Mouse (Mus musculus): ENCODE results near the gene Rtl4.

The Rtl4 gene

DNA sequence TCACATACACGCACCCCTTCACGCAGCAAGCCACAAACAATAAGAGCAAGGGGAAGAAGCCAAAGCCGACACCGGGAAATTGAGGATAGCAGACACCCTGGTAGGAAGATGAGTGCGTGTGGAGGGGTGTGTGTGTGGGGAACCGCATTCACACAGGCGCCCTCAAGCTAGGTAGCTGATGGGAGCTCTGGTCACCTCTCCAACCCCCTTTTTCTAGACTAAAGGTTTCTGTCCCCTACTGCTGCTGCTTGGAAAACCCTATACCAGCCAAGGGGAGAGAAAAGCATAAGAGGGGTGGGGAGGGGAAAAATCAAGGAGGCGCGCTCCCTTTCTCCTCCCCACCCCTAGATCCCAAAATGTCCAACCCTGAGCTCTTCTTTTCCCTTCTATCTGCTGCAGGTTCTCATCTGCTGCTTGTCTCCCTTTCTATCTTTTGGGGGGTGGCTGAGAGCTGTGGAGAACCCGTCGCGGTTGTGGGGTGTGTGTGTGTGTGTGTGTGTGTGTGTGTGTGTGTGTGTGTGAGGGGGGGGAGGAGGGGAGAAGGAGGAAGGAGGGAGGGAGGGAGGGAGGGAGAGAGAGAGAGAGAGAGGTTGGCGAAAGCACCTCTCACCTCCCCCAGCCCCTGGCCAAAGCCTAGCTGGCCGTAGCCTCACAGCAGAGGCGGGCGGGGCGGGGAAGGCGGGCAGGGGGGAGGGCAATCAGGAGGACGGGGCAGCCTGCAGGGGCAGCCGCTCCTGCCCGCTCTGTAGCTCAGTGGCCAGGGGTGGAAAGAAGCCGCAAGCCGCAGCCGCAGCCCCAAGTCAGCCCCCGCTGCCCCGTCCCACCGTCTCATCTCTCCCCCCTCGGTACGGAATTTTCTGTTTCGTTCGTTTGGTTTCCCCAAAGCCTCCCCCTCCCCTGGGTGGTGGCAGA, at the start of gene Rtl4:
Rtl4 (plus strand) TSS at position 701 of the 912 bp plus-strand sequence.
- DNase-seq (ENCODE audit: inconsistent age in 2 of 2, low spot score in 1 of 2) = peak in 1 of 2 experiments; percentile 22

DNA sequence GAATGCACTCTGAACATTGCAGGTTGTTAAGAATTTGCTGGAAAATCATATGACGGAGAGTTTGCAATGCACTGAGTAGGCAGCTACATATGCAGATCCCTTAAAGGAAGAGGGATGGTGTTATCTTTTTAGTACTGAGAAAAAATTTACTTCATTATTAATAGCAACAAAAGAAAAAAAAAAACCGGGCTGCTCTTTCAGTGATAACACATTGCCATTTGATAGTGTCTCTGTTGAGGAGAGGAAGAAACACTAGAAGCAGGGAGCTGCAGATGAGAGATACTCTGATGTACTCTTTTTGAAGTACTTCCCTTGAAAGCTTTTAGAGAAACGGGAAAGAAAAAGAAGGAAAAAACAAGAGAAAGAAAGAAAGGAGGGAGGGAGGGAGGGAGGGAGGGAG, 44.0 kb upstream of the Rtl4 start:
- no peak for DNase-seq (ENCODE audit: inconsistent age in 2 of 2, low spot score in 1 of 2)

DNA sequence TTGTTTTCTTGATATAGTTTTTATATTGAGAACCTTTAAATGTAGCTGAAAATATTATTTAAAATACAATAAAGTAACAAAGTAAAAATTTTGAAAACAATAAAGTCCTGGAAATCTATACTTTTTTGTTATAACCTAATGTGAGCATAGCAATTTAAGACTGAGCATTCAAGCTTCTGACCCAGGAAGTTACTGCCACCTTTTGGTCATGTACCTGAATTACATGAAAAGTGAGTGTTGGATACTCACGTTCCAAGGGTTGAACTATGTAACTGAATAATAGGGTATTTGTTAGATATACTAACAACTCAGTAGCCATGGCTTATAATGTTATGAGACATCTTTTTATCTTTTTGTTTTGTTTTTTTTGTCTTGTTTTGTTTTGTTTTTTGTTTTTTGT, 43.3 kb upstream of the Rtl4 start:
- peak in 1 of 2 experiments; percentile 35 for DNase-seq (ENCODE audit: inconsistent age in 2 of 2, low spot score in 1 of 2)

DNA sequence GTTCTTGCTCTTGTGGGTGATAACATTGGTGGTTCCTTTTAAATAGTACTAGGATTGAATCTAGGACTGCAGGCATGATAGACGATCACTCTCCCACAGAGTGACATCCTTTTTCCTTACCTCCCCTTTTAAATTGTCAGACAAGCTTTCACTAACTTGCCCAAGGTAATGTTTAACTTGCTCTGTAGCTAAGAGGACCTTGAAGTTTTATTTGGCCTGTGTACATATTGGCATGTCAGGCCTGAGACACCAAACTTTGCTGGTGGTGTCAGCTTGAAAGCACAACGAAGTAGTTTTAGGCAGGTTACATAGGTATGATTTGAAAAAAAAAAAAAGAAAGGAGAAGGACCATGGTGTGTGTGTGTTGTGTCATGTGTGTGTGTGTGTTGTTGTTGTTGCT, 36.5 kb upstream of the Rtl4 start:
- DNase-seq (ENCODE audit: inconsistent age in 2 of 2, low spot score in 1 of 2) = no peak

DNA sequence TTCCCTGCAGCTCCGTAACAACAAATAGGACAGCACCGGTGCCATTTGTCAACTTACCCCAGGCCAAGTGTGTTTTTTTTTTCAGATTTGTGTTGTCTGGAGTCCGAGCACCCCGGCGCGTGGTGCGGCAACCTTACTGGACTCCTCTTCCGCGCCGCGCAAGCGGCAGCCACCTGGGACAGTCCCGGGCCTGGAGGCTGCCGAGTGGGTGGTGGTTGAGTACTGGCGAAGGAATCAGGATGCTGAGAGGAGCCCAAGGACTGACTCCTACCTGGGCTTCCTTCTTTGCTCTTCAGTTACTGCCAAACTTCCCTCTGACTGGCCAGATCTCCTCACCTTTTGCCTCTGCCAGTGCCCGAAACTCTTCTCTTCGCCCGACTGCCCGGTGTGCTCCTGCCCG, 965 bp upstream of the Rtl4 start:
- peak in 1 of 2 experiments; percentile 18 for DNase-seq (ENCODE audit: inconsistent age in 2 of 2, low spot score in 1 of 2)

DNA sequence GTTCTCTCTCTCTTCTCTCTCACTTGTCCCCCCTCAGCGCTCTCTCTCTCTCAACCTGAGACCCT, 733 bp upstream of the Rtl4 start, which contains the start of gene Trpc5:
Trpc5 (minus strand) TSS at position 39 of the 65 bp plus-strand sequence.
- no peak for DNase-seq (ENCODE audit: inconsistent age in 2 of 2, low spot score in 1 of 2)

DNA sequence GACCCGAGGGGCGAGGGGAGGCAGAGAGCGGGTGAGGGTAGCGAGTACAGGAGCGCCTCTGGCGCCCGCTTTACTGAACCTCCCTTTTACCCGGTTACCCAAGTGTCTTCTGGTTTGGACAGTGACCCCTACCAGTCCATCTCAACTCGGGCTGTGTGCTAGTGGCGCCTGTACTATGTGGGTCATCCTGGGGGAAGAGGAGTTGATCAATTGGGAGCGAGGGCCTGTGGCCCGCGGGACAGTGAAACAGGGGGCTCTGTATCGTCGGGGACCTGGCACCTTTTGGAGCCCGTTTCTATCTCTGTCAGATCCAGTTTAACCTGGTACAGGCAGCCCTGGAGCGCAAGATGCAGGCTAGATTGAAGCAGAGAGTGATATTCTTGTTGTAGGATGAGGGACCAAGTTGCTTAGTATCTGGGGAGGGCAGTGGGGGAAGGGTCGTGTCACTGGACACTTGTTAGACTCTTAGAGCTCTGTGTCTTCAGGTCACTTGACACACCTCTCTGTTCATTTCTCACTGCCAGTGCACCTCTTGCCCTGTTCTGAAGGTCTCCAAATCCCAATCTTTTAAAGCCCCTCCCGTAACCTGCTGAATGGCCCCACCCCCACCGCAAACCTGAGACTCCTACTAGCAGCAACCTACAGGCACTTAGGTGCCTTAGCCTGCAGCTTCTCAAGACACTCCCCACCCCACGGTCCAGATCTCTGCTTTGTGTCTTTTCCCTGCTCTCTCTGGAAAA, 582 bp downstream of the Rtl4 start:
- DNase-seq (ENCODE audit: inconsistent age in 2 of 2, low spot score in 1 of 2) = peak in 1 of 2 experiments; percentile 43

DNA sequence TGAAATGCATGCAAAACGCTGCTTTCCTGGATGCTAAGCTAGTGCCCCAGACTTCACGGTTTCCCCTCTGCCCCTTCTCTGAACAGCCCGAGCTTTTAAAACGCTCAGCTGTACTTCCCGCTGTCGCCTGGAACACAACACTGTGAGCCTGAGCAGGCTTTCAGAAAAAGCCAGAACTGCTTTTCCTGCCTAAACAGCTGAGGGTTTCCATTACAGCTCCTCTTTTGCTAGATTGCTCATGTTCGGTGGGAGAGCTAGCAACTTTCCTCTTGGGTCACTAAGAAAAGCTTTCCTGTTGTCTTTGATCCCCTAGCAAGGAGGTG, 1.1 kb downstream of the Rtl4 start:
- peak in 1 of 2 experiments; percentile 3 for DNase-seq (ENCODE audit: inconsistent age in 2 of 2, low spot score in 1 of 2)

DNA sequence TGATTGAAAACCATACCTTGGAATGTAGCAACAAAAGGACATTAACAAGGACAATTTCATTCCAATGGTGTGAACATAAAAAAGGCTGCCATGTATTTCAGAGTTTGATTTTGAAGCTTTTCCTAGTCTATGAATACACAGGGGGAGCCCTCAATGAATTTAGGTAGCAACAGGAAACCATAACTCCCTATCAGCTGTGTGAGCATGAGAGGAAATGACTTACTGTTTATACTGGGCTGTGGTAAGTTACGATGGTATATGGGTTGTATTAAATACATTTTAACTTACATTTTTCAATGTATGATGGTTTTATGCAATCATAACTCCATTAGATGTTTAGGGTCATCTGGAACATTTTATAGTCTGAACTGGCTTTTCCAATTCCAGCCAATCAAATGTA, 27.6 kb downstream of the Rtl4 start:
- DNase-seq (ENCODE audit: inconsistent age in 2 of 2, low spot score in 1 of 2) = no peak

DNA sequence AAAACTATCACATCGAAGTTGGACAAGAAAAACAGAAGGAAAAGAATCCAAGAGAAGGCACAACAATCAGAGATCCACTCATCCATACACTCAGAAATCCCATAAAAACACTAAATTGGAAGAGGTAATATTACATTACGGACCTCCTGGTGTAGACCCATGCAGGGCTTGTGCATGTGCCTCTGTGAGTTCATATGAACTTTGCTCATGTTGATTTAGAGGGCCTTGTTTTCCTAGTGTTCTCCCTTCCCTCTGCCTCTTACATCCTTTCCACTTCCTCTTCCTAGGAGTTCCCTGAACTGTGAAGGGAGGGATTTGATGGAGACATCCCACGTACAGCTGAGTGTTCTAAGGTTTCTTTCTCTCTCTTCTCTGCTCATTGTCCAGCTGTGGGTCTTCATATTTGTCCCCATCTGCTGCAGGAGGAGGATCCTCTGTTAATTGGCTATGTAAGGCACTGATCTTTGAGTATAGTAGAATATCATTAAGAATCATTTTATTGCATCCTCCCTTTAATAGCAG, 58.9 kb downstream of the Rtl4 start:
- no peak for DNase-seq (ENCODE audit: inconsistent age in 2 of 2, low spot score in 1 of 2)

DNA sequence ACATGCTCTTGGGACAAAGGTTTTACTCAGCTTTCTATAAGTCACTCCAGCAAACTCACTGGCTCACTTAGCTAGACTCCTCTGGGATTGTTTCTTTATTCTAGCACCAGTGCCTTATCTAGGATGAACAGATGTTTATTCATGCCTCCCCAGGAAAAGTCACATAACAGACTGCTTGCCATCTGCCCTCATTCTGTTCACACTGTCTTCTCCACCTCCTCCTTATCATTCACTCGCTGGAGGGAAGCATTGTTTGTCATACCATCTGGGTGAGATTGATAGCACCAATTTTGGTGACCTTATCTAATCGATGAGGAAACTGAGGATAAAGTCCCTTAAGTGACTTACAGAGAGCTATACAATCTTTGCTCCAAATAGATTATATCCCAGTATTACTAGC, 298.3 kb downstream of the Rtl4 start:
- DNase-seq (ENCODE audit: inconsistent age in 2 of 2, low spot score in 1 of 2) = no peak

DNA sequence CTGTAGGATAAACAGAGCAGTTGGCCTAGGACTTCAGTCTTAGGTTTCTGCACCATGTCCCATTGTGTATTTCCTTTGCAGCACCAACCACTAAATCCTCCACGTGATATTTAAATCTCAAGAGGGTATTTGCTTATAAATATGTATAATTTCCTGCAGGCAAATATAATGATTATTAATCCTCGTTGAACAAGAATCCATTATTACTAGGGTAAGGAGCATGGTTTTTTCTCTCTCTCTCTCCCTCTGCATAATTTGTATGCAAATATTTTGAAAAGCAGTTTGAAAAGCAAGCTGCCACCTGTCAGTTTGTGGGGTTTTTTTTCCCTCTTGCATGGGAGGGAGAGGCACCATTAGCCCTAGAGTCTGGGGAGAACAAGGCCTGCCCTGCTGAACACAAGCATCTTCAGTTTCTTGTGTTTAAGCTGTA, 376.8 kb downstream of the Rtl4 start:
- no peak for DNase-seq (ENCODE audit: inconsistent age in 2 of 2, low spot score in 1 of 2)

DNA sequence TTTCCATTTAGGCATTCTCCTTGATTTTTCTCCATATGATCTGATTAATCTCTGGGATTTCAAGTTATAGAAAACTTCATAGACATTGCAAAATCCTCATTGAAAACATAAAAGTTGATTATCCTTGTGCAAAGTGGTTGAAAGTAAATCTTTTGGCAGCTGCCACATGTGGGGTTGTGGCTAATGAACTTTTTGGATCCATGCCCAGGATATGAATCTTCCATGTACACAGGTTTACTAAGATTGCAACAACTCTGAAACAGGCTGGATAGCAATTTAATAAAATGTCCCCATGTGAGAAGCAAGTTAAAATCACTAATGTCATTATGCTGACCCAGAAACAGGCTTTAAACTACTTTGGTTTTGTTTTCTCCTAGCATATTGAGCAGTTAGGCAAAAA, 401.1 kb downstream of the Rtl4 start:
- no peak for DNase-seq (ENCODE audit: inconsistent age in 2 of 2, low spot score in 1 of 2)

DNA sequence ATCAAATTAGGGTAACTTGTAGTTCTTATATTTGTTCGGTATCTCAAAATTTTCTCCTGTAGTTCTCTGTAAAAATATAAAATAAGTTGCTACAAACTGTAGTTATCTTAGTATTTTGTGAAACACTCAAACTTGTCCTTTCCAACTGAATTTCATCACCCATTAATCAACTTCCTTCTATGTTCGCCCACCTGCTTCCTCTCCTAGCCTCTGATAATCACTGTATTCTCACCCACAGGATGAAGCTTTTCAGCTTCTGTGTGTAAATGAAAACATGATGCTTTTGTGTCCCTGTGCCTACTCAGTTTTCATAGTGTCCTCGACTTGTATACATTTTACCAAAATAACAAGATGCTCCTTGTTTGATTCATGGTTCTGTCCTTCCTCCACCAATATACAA, 401.7 kb downstream of the Rtl4 start:
- DNase-seq (ENCODE audit: inconsistent age in 2 of 2, low spot score in 1 of 2) = no peak

DNA sequence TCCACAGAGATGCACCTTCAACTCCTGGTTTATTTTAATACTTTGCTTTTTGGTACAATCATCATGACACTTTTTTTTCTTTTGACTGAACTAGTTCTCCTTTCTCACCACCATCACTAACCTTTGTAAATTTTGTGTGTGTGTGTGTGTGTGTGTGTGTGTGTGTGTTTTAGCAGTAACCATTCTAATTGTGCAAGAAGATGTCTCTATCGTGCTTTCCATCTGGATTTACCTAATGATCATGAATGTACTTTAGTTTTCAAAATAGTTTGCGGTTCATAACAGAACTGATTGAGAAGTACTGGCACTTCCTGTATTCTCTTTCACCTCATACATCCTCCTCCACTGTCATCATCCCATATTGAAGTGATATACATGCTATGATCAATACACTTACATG, 402.3 kb downstream of the Rtl4 start:
- DNase-seq (ENCODE audit: inconsistent age in 2 of 2, low spot score in 1 of 2) = no peak
